Mouse (Mus musculus) neural tube, embryonic 10.5 days (tissue): ENCODE results near the gene Tsx.
A peak's percentile ranks its signal among the peaks of the same experiment; 100 is the strongest.
"Not testable (repeated sequence)": the region's sequence is repeated elsewhere in the genome, so short reads cannot be mapped to it uniquely, and the experiment has no call there.

ENCODE experiments used
- DNase-seq: peaks from one replicate; pipeline ENCODE4 v3.0.0-alpha.2; 2017; ENCODE audit warnings: low spot score; ENCODE audit errors: extremely low spot score

The Tsx gene

GRCm38 (mm10) chrX:103414167-103414566 lies at the start of gene Tsx:
Gene Tsx, plus strand, starts transcription at chrX:103414467.
- DNase-seq = no peak

DNA sequence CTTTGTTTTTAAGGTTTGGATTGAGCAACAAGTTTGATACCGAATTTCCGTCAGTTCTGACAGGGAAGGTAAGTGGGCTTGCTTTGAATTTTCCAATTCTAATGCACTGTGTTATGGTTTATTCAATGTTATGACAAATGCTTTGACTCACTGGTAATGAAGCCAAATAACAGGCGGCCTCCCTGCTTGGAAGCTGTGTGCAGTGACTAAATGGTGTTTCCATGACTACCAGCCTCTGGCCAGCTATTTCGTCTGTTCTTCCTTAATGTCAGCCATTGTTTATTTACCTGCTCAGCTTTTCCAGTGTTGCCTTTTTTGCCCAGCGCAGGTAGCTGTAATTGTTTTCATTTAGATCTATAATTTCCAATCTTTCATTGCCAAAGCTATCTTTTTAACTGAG lies 48.1 kb upstream of the Tsx start:
- no peak for DNase-seq

GRCm38 (mm10) chrX:103368650-103369049 lies 45.6 kb upstream of the Tsx start:
- DNase-seq = no peak

DNA sequence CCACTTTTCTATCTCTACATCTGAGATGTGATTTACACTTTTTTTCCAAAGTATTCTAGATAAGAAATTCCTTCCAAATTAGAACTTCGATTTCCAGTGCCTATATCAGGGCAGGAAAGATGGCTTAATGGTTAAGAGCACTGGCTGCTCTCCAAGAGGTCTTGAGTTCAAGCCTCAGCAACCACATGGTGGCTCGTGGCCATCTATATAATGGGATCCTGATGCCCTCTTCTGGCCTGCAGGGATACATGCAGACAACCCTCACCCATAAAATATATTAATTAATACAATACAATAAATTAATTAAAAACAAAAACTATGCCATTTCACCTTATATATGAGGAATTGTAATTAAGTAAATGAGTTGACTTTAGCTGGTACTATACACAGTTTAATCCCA lies 43.0 kb upstream of the Tsx start:
- no peak for DNase-seq

- DNase-seq = no peak
Observed at GRCm38 (mm10) chrX:103371627-103372026, 42.6 kb upstream of the Tsx start.

- DNase-seq = no peak
Observed at GRCm38 (mm10) chrX:103374250-103374649, 40.0 kb upstream of the Tsx start.

GRCm38 (mm10) chrX:103384528-103384927 lies 29.7 kb upstream of the Tsx start:
- no peak for DNase-seq

GRCm38 (mm10) chrX:103388131-103388530 lies 26.1 kb upstream of the Tsx start:
- no peak for DNase-seq

- DNase-seq = no peak
Observed at GRCm38 (mm10) chrX:103393841-103394240, 20.4 kb upstream of the Tsx start.

GRCm38 (mm10) chrX:103405021-103405420 lies 9.2 kb upstream of the Tsx start:
- DNase-seq = no peak

DNA sequence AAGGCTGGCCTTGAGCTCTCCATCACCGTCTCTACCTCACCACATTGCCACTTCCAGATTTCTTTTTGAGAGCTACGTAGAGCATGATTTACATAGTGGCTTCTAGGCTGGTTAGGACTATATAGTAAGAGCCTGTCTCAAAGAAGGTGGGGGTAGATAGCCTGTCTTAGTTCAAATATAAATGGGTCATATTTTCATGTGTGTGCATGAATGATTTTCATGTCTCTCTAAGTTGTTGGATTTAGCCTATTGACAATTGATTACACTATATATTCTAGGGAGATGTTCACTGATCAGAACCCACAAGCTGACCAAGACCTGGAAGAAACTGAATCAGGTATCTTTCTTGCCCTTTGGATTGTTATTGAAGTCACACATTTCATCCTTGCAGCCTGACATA lies 7.4 kb downstream of the Tsx start, which contains the start of gene Gm26992:
Gm26992 (plus strand) TSS at position 301 of the 400 bp plus-strand sequence.
- DNase-seq = no peak

DNA sequence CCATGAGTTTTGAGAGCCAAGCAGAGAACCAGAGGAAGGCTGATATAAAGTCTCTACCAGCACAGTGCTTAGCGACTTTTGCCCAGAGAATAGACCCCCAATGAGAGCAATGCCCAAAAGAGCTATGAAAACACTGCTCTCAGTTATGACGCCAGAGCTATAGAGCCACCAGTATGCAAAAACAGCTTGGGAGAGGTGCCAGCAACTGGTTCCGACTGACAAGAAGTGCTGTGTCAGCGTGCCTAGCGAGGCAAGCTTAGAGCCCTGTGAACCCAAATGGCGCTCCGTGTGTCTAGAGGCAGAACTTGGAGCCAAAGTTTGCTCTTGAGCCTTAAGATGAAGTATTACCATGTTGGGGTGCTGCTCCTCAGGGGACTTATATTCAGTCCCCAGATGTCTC lies 13.4 kb downstream of the Tsx start:
- no peak for DNase-seq

DNA sequence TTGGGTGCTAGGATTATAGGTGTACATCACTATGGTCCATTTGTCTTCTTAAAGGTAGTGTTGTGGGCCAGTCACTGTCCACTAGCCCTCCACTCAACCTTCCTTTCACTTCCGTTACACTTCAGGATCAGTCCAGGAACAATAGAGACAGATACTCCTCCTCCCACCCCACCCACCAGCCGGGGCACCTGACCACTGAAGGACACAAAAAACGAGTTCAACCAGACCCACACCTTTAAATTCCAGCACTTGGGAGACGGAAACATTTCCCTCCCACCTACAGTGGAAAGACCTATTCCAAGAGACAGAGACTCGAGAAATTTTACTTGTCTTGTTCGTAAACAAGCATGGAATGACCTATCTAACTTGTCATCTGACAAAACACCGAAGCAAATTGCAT lies 18.0 kb downstream of the Tsx start:
- no peak for DNase-seq

- no peak for DNase-seq
Observed at GRCm38 (mm10) chrX:103438023-103438422, 23.8 kb downstream of the Tsx start.

DNA sequence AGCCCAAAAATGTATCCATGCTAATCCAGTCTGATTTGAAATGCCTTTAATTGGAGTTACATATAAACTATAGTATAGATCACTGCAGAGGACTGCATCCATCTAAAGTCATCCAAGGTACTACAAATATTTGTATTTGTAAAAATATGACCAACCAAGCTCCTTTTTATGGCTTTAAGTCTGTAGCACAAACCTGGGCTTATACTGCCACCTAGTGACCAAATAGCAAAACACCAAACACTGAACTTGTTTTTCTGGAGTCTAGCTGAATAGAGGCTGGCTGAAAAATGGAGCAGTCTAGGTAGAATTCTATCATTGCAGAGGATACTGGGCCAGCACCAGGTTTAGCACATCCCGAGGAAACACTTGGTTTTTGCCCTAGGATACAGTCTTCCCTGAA lies 26.5 kb downstream of the Tsx start:
- no peak for DNase-seq

DNA sequence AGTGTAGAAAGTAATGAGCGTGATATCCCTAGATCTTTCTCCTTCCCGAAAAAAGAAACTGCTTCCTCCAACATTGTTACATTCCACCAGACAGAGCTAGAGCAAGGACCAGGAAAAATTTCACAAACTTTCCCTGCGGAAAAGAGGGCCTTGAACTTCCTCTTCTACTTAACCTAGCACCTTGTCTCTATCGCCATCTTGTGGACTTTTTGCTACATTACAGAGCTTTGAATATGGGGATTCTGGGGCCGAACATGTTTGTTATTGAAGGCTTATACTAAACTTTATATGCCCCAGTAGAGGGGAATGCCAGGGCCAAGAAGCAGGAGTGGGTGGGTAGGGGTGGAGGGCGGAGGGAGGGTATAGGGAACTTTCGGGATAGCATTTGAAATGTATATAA lies 29.5 kb downstream of the Tsx start:
- no peak for DNase-seq

DNA sequence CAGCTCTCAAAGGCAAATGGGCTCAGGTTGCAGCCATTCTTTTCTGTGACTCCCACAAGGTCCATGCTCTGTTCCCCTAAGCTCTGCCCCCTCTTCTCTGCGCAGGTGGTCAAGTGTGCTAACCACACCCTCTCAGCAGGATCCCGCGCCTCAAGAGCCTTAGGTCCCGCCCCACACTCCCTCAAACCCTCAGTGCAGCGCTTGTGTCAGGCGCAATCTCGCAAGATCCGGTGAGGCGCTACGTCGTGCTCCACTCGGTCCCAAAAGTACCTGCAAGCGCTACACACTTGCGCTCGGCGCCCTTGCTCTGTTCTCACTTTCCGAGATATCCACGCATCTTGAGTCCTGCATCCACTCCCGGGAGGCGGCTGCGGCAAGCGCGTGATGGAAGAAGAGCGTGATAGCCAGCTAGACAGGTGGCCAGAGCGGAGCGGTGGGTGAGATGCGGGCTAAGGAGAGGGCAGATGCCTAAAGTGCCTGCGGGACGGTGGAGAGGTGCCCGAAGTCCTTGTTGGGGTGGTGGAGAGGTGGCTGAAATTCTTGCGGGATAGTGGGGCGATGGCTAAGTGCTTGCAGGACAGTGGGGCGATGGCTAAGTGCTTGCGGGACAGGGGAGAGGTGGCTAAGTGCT lies 33.4 kb downstream of the Tsx start:
- peak; percentile 34 for DNase-seq

- not testable (repeated sequence) for DNase-seq
Observed at GRCm38 (mm10) chrX:103448429-103448828, 34.2 kb downstream of the Tsx start.

DNA sequence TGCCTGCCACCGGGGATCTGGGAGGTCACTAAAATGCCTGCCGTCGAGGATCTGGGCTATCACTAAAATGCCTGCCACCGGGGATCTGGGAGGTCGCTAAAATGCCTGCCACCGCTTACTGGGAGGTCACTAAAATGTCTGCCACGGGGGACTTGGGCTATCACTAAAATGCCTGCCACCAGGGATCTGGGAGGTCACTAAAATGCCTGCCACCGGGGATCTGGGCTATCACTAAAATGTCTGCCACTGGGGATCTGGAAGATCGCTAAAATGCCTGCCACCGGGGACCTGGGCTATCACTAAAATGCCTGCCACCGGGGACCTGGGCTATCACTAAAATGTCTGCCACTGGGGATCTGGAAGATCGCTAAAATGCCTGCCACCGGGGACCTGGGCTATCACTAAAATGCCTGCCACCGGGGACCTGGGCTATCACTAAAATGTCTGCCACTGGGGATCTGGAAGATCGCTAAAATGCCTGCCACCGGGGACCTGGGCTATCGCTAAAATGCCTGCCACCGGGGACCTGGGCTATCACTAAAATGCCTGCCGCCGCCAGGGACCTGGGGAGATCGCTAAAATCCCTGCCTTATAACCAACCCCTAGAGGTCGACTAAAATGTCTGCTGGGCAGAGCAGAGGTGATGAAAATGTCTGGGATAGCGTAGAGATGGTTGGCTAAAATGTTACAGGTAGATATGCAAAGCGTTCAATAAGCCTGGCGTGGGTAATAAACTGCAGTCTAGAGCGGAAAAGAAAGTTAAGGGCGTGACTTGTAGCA lies 34.9 kb downstream of the Tsx start:
- DNase-seq = not testable (repeated sequence)

DNA sequence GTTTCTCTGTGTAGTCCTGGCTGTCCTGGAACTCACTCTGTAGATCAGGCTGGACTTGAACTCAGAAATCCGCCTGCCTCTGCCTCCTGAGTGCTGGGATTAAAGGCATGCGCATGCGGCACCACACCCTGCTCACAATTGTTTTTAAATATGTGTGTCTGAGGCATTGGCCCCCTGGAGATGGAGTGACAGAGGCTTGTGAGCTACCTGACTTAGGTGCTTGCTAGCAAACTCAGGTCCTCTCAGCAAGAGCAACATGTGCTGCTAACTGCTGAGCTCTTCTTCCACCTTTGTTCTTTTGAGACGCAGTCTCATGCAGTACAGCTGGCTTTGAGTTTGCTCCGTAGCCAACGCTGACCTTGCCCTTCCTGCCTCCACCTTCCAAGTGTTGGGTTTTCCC lies 38.5 kb downstream of the Tsx start:
- no peak for DNase-seq

DNA sequence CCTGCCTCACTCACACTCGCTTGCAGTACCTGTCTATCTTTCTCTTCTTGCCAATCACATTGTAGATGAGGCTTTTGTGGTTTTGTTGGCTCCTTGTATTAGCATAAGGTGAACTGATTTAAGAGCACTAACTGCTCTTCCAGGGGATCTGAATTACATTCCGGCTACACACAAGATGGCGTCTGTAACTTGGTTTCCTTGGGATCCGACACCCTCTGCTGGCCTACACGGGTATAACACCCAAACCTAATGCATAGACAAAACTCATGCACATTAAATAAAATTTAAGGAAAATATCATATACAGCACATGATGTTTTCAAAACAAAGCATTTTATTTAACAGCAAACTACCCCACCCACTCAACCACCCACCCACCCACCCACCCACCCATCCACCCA lies 45.8 kb downstream of the Tsx start:
- no peak for DNase-seq

DNA sequence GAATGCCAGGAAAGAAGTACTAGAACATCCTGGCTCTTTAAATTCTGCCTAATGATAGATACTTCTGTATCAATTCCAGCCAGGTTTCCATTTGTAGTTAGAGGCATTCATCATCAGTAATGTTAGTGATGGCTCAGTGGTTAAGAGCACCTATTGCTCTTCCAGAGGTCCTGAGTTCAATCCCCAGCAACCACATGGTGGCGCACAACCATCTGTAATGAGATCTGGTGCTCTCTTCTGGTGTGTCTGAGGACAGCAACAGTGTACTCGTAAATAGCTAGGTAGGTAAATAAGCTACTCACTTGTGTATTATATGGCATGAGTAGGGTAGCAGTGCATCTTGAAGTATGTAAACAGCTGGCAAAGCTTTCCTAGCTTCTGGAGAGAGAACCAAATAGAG lies 54.7 kb downstream of the Tsx start:
- DNase-seq = no peak

DNA sequence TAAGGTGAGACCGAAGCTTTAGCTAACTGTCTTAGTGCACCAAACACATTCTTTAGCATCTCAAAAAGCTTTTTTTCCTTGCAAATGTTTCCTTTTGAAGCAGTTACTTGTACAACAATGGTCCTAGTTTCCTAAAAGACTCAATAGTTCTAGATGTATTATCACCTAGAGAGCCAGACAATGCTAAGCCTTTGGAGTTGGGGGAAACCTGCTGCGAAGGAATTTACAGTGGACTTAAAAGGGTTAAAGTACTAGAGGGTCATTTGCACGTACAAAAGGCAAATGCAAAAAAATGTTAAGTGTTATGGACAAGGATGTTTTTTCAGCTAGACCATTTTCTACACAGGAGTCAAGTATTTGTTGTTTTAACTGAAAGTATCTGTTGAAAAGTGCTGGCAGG lies 58.1 kb downstream of the Tsx start:
- DNase-seq = no peak
